Mouse (Mus musculus): ENCODE data around the gene Prkcsh.

Gene Prkcsh

DNA sequence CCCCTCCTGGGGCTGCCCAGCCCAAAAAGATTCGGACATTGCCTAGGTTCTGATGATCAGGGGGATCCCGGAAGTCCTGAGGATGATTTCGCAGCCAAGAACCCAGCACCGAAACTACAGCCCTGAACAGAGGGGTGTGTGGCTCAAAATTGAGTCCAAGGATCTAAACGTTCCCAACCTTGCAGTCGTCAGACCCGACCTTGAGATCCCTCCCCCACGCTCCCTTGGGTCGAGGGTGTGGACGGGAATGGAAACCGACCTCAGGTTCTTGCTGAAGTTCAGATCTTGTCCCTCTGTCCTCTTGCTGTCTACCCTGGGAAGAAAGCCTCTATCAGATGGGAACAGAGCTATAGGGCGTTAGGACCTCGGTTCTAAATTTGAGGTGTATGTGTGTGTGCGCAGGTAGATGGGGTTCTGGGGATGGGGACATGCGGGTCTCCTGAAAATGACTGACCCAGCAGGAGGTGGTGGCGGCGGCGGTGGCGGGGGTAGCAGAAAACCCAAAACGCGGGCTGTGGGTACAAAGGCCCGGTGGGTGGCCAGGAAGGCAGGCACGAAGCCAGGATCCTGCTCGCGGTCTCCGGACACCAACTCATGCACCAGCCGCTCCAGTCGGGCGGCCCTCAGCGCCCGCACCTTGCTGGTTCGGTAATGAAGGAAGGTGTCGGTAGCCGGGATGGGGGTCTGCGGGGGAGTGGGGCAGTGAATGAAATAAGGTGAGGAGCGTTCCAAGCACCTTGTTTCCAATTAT is 14.8 kb upstream of the Prkcsh start:
- no peak for ATAC-seq (ENCODE audit: low TSS enrichment)

DNA sequence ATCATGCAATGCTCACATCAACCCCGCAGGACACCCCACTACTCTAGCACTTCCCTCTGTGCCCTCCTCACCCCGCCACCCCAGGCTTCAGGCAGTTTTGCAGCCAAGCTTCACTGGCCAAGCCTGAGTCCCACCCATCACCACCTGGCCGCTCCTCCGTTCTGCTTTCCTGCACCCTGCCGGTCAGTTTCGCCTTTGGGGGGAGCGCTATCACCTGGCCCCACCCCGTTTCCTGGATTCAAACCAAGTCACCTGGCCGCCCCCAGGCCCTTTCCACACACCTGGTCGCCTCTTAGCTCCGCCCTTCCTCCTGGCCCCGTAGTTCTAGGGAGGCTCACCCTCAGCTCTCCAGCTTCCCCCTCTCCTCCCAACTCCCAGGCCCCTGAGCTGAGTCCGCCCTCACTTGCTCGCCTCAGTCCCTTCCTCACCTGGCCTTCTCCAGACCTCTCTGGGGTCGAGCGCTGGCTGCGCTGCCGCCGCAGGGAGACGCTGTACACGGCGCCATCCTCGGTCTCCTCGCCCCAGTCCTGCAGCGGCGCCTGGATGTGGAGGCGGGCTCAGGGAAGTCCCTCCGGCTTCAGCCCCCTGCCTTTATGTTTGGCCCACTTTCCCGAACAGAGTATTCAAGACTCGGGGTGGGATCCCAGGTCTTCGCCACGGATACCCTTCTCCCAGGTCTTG is 14.0 kb upstream of the Prkcsh start:
- ATAC-seq (ENCODE audit: low TSS enrichment), result peak; percentile 73

DNA sequence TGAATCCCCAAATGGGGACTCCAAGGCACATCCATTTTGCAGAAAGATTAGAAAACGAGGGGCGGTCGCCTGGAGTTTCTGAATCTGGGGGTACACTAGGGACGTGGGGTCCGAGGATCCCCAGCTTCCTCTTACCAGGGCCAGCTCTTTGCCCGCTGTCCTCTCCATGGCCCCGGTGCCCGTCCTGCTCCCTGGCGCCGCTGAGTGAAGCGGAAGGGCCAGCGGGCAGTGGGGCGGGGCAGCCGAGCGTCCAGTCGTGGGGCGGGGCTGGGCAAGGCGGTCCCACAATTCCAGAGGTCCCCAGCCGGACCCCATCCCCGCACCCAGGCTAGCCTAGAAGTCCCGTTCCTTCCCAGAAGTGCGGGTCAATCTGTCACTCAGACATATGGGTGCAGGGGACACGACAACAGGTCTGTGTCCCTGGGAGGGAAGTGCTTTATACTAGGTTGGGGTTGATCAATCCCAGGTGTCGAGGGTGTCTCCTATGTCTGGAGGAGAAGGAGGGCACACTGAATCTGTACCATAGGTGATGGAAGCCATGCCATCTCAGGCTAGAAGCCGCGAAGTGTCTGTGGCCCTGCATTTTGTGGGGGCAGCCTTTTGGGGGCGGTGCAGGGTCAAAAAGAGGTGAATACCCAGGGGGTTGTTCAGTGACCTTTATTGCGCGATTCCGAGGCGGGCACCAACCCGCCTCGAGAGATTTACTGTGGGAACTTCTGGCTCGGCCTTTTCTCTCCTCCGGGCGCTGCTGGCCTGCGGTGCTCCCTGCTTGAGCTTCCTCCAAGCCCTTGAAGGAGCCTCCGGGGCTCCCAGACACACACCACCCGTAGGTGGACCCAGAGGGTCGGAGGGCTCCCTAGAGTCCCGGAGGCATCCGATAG is 13.1 kb upstream of the Prkcsh start, which contains the start of gene Rgl3:
Rgl3 (minus strand) TSS at position 217 of the 881 bp plus-strand sequence.
- no peak for ATAC-seq (ENCODE audit: low TSS enrichment)

DNA sequence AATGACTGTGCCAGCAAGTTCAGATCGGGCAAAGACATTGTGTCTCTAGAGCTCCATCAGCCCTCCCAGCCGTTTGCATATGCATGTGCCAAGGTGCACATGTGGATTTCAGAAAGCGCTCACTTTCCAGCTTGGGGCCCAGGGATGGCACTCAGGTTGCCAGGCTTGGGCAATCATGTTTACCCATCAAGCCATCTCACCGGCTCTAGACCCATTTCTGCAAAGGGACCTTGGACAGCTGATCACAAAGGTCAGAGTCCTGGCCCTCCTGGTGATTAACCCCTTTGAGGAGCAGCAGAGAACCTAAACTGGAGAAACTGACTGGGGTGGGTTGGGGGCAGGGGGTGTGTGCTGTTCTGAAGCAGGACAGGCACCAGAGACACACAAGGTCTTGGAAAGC is 10.4 kb upstream of the Prkcsh start:
- ATAC-seq (ENCODE audit: low TSS enrichment), result no peak

DNA sequence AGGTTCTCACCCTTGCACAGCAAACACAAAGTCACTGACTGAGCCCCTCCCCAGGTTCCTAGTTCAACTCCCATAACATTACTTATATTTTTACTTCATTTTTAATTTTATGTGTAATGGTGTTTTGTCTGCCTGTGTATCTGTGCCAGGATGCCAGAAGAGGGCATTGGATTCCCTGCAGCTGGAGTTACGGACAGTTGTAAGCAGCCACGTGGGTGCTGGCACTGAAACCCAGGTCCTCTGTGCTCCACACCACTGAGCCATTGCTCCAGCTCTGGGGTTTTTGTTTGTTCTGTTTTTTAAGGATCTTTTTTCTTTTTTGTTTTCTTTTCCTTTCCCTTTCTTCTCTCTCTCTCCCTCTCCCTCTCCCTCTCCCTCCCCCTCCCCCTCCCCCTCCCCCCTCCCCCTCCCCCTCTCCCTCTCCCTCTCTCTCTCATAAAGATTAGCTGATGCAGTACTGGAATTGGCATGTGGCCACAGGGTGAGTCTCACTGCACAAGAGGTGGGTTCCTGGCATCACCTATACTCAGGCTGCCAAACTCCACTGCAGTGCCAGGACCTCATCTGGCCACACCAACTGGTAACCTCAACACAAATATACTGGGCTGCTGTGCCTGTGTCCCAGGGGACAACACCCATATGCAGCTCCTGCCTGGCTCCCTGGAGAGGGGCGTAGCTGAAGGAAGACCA is 6.3 kb upstream of the Prkcsh start:
- ATAC-seq (ENCODE audit: low TSS enrichment), result no peak

- no peak for ATAC-seq (ENCODE audit: low TSS enrichment)
Measured at GRCm38 (mm10) chr9:22000296-22000695, 2.3 kb upstream of the Prkcsh start.

DNA sequence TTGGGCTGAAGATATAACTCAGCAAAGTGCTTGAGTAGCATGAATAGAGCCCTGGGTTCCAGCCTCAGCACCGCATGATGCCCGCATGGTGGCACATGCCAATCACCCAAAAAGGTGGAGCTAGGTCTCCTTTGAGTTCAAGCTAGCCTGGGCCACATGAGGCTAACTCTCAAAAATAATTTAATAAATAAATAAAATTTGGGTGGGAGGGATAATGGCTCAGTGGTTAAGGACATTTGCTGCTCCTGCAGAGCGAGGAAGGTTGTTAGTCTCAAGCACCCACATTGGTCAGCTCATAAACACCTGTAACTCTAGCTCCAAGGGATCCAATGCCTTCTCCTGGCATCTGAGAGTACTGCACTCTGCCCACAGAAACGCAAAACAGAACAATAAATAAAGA is 973 bp upstream of the Prkcsh start:
- ATAC-seq (ENCODE audit: low TSS enrichment), result no peak

DNA sequence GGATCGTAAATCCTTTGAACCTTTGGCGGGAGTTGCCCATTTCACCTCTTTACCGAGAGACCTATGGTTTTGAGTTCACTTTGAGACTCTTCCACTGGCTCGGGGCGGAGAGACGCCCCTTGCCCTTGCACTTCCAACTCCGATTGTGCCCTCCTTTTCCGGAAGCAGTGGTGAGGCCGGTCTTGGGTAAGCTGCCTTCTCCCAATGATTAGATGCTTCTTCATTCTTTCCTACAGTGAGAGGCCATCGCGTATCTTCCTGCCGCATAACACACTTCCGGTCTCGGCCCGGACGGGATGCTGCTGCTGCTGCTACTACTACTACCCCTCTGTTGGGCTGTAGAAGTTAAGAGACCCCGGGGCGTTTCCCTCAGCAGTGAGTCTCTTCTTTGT is 553 bp downstream of the Prkcsh start:
- ATAC-seq (ENCODE audit: low TSS enrichment), result peak; percentile 35

GRCm38 (mm10) chr9:22004546-22004945 is 1.9 kb downstream of the Prkcsh start:
- ATAC-seq (ENCODE audit: low TSS enrichment), result no peak

- no peak for ATAC-seq (ENCODE audit: low TSS enrichment)
Measured at GRCm38 (mm10) chr9:22011055-22011454, 8.4 kb downstream of the Prkcsh start.

GRCm38 (mm10) chr9:22012731-22013130 is 10.1 kb downstream of the Prkcsh start:
- ATAC-seq (ENCODE audit: low TSS enrichment), result no peak

- no peak for ATAC-seq (ENCODE audit: low TSS enrichment)
Measured at GRCm38 (mm10) chr9:22016245-22016644, 13.6 kb downstream of the Prkcsh start.

DNA sequence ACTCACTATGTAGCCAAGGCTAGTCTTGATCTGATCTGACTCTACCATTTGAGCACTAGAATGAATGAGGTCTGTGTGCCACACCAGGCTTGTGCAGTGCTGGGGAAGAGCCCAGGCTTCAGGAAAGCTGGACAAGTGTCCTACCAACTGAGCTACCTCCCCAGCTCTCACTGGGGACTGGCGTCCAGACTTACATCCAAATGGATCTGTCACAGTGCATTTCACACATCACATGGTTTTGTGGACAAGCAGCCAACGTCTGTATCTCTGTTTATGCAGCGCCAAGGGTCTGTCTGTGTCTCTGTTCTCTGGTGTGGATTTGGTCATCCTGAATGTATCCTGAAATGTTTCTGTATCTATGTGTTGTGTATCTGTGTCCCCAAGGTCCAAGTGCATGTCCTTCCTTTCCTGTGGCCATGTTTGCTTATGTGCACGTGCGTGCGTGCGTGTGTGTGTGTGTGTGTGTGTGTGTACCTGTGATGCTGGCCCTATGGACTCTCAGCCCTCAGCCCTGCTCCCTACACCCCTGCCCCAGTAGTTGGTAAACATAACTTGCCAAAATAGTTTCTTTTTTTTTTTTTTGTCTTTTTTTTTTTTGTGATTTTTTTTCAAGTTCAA is 14.7 kb downstream of the Prkcsh start:
- ATAC-seq (ENCODE audit: low TSS enrichment), result peak; percentile 10; the same call in 1 of the 2 replicates

- peak; percentile 48 for ATAC-seq (ENCODE audit: low TSS enrichment)
Measured at GRCm38 (mm10) chr9:22024592-22024991, 22.0 kb downstream of the Prkcsh start.

DNA sequence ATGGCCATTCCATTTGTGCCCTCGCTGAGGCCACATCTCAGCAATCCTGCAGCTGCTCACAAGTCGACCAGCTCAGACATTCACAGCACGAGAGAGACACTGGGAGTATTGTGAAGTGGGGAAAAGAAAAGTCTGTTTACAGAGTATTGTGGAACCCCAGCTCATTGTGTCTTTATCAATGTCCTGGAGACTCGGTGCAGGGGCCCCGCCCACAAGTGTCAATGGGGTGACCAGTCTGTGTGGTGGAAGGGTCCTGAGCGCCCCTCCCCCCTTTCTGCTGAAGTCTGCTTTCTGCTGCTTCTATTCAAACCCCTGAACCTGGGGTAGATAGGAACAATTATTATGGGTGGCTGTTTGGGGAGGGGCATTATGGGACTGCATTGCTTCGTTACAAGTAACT is 25.9 kb downstream of the Prkcsh start:
- ATAC-seq (ENCODE audit: low TSS enrichment), result no peak

DNA sequence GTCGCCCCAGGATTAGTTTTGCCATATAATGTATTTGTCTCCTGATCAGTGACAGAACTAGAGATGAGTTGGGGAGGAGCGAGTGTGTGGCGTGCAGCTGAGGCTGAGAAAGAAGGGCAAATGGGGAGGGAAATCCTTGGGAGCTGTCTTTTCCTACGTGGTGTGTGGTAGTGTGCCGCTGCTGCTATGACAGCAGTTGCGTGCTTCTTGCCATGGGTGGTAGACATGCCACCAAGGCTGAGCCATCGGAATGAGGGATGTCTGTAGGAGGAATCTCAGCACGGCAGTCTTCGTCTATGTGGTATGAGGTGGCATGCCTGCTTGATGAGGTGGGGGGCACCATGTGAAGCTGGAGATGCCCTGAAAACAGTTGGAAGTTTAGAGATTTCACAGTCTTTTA is 27.8 kb downstream of the Prkcsh start:
- ATAC-seq (ENCODE audit: low TSS enrichment), result peak; percentile 56

DNA sequence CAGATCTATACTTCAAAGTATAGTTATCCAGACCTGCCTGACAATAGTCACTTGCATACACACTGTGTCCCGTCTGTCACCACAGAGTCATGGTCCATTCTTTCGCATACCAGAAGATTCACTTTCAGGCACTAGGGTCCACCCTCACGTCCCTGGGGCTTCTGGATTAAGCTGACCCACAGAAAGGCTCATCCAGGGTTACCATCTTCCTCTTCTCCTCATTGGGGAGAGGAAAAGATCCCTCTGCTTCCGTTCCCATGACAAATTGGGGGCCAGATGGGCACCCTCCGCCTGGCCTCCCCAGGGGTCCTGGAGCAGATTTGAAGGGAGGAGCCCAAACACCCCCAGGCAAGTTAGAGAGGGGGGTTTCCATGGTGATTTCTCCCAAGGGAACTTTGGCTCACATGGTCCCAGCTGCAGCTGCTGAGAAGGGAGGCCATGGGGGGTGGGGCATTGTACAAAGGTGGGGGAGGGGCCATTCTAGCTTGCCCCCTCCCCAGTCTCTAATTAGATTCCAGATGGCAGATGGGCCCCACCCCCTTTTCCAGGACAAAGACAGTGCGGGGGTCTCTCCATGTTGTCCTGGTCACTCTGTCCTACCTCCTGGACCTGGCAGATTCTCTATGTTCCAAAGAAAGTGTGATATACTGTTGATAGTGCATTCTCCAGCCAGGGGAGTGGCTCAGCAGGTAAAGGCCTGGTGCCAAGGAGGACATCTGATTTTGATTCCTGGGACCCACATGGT is 32.9 kb downstream of the Prkcsh start:
- no peak for ATAC-seq (ENCODE audit: low TSS enrichment)

DNA sequence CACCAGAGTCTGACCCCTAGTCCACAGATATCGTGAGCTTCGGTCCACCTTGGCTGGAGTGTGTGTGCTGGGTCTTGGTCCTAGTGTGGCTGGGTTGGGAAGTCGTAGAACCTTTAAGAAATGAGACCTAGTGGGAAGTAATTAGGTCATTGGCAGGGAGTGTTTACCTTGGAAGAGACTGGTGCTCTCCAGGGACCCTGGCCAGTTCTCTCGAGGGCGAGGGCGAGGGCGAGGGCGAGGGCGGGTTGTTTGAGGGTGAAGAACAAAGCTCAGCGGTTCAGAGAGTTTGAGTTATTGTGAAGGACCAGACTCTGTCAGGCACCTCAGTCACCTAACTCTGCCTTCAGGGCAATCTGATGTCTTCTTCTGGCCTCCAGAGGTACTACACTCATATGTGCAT is 35.2 kb downstream of the Prkcsh start:
- ATAC-seq (ENCODE audit: low TSS enrichment), result no peak

DNA sequence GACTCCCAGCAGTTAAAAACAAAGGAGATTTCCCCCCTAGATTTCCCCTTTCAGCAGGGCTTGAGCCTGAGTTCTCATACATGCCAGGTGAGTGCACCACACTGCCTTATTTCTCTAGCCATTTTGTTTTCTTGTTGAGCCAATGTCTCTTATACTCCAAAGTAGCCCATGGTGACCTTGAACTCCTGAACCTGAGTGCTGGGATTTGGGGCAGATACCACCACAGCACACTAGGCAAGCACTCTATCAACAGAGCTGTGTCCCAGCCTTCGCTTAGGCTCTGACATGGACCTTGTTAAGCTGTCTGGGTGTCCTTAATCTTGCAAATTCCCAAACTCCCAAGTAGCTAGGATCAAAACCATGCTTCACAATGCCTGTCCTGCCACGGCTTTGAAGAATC is 39.2 kb downstream of the Prkcsh start:
- ATAC-seq (ENCODE audit: low TSS enrichment), result no peak

- ATAC-seq (ENCODE audit: low TSS enrichment), result no peak
Measured at GRCm38 (mm10) chr9:22047329-22047728, 44.7 kb downstream of the Prkcsh start.

GRCm38 (mm10) chr9:22049315-22049714 is 46.7 kb downstream of the Prkcsh start:
- no peak for ATAC-seq (ENCODE audit: low TSS enrichment)

Data from frontal cortex, adult (tissue).